Mouse (Mus musculus): ENCODE results near the gene Pdgfa. TPM values are rescaled to one million over a fixed set of nuclear protein-coding genes. Genes with fewer than 3 reads are reported as not detected.

The Pdgfa gene
- 56.4 TPM for polyA plus RNA-seq (2012; fragmentation: generic; extraction: Trizol)
- long read RNA-seq, experiment 1, transcript Pdgfa-204 (7 exons, 1,287 nt), result minor isoform, 13 of 80 reads
- long read RNA-seq, experiment 1, transcript Pdgfa-202 (6 exons, 2,060 nt), result major isoform, 35 of 80 reads
- long read RNA-seq, experiment 1, partial matches to known transcripts, result 16 of 80 reads
- long read RNA-seq, experiment 1, other reads (novel, unspliced or antisense), result 15 of 80 reads
- long read RNA-seq, experiment 2, transcript Pdgfa-204 (7 exons, 1,287 nt), result minor isoform, 7 of 43 reads
- long read RNA-seq, experiment 2, transcript Pdgfa-202 (6 exons, 2,060 nt), result major isoform, 26 of 43 reads
- long read RNA-seq, experiment 2, partial matches to known transcripts, result 3 of 43 reads
- long read RNA-seq, experiment 2, other reads (novel, unspliced or antisense), result 7 of 43 reads

DNA sequence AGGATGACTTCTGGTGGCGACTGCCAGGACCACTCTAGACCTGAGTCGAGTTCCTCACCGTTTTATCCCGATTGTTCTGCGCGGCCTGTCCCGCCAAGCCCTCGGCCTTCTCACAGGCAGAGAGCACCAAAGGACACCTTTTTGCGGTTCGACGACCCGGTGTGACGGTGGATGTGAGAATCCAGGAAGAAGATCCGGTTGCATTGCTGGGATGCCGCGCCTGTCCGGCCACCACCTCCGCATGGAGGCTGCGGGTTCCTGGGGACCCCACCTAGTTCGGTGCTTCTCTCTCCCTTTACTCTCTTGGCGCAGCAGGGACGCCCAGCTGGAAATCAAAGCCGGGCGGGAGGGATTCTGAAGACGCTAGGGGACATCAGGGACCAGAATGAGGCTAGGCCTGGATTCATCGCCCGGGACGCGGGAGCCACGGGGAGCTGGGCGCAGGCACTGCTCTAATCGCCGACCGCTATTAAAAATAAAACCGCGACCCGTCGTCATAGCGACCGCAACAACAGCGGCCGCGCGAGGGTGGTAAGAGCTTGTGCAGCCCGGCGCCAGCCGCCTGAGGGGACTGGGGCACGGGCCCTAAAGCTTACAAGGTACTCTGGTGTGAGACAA is at the start of gene Pdgfa:
TSS of gene Pdgfa (minus strand) at position 200 of the 618 bp plus-strand sequence.
- Histone ChIP-seq H3K36me3 (ENCODE audit: control insufficient read depth, insufficient read depth) (no peaks in the 10 kb centered on the region), H3K79me3 (ENCODE audit: low read depth) (peaks cover 17% of the 10 kb centered on the region), H3K79me2 (ENCODE audit: control insufficient read depth, insufficient read depth) (peaks cover 31% of the 10 kb centered on the region), H3ac (ENCODE audit: control insufficient read depth, insufficient read length, low read depth) (peak within 1 kb of the TSS; percentile 14), H3K27me3 (ENCODE audit: control insufficient read depth, insufficient read depth, insufficient read length) (no peaks in the 10 kb centered on the region), H3K4me3 (ENCODE audit: insufficient read depth, poor library complexity, severe bottlenecking) (no peak within 1 kb of the TSS)
- no peak for TF ChIP-seq MYOD1 (IDR thresholded peaks at IDR 0.05; ENCODE audit: control insufficient read depth, insufficient read length, low read depth)
- no peak for TF ChIP-seq CTCF (IDR thresholded peaks at IDR 0.05; ENCODE audit: control insufficient read depth, insufficient read depth, insufficient read length)
- no peak for TF ChIP-seq FOSL1 (IDR thresholded peaks at IDR 0.05; ENCODE audit: insufficient read depth, low read length, poor library complexity, severe bottlenecking)
- TF ChIP-seq MYOG (IDR thresholded peaks at IDR 0.05; ENCODE audit: control insufficient read depth, extremely low read depth, insufficient read length), result no peak
- TF ChIP-seq CEBPB (IDR thresholded peaks at IDR 0.05; ENCODE audit: low read depth), result no peak
- no peak for TF ChIP-seq MAX (IDR thresholded peaks at IDR 0.05)
- no peak for TF ChIP-seq USF1 (IDR thresholded peaks at IDR 0.05; ENCODE audit: low read depth)

DNA sequence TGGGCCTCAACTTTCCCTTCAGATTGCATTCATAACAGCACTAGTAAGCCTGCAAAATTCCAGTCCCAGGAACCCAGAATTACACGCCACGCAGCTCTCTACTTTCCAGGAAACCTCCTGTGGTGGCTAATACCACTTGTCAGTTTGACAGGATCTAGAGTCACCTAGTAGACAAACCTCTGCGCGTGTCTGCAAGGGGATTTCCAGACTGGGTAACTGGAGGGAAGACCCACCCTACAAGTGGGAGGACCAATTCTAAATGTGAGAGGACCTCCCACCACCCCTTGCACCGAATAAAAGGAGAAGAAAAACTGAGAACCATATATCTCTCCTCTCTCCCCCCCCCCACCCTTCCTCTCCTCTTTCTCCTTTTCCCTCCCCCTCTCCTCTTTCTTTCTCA is 49.5 kb upstream of the Pdgfa start:
- TF ChIP-seq USF1 (IDR thresholded peaks at IDR 0.05; ENCODE audit: low read depth), result no peak
- no peak for TF ChIP-seq CTCF (IDR thresholded peaks at IDR 0.05; ENCODE audit: control insufficient read depth, insufficient read depth, insufficient read length)
- no peak for TF ChIP-seq MAX (IDR thresholded peaks at IDR 0.05)
- no peak for TF ChIP-seq MYOD1 (IDR thresholded peaks at IDR 0.05; ENCODE audit: control insufficient read depth, insufficient read length, low read depth)
- no peak for TF ChIP-seq CEBPB (IDR thresholded peaks at IDR 0.05; ENCODE audit: low read depth)
- TF ChIP-seq MYOG (IDR thresholded peaks at IDR 0.05; ENCODE audit: control insufficient read depth, extremely low read depth, insufficient read length), result no peak
- TF ChIP-seq FOSL1 (IDR thresholded peaks at IDR 0.05; ENCODE audit: insufficient read depth, low read length, poor library complexity, severe bottlenecking), result no peak

DNA sequence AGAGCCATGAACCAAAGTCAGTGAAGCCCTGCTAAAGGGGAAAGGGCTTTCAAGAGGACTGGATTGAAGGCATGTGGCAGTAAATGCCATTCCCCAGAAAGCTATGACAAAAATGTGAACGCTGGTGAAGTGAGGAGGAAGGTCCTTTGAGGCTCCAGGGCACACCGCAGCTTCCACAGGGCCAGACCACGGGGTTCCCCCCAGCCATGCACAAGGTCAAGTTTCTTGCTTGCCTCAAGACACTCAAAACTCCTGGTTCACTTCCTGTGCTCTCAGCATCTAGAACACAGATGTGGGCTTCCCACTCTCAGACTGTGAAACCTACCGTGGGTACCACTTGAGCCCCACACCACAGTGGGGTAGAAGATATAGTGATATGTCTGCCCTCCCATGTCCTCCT is 46.4 kb upstream of the Pdgfa start:
- Histone ChIP-seq H3K27me3 (ENCODE audit: control insufficient read depth, insufficient read depth, insufficient read length) (no peaks in the 10 kb centered on the region), H3K36me3 (ENCODE audit: control insufficient read depth, insufficient read depth) (no peaks in the 10 kb centered on the region), H3K79me2 (ENCODE audit: control insufficient read depth, insufficient read depth) (no peaks in the 10 kb centered on the region), H3ac (ENCODE audit: control insufficient read depth, insufficient read length, low read depth) (no peak overlapping the region), H3K4me3 (ENCODE audit: insufficient read depth, poor library complexity, severe bottlenecking) (no peak overlapping the region), H3K79me3 (ENCODE audit: low read depth) (no peaks in the 10 kb centered on the region)
- no peak for TF ChIP-seq MAX (IDR thresholded peaks at IDR 0.05)
- TF ChIP-seq MYOD1 (IDR thresholded peaks at IDR 0.05; ENCODE audit: control insufficient read depth, insufficient read length, low read depth), result no peak
- no peak for TF ChIP-seq FOSL1 (IDR thresholded peaks at IDR 0.05; ENCODE audit: insufficient read depth, low read length, poor library complexity, severe bottlenecking)
- no peak for TF ChIP-seq MYOG (IDR thresholded peaks at IDR 0.05; ENCODE audit: control insufficient read depth, extremely low read depth, insufficient read length)
- no peak for TF ChIP-seq USF1 (IDR thresholded peaks at IDR 0.05; ENCODE audit: low read depth)
- TF ChIP-seq CTCF (IDR thresholded peaks at IDR 0.05; ENCODE audit: control insufficient read depth, insufficient read depth, insufficient read length), result no peak
- TF ChIP-seq CEBPB (IDR thresholded peaks at IDR 0.05; ENCODE audit: low read depth), result no peak

More for the DNA sequence above, 49.5 kb upstream of the Pdgfa start:
- Histone ChIP-seq H3ac (ENCODE audit: control insufficient read depth, insufficient read length, low read depth) (no peak overlapping the region), H3K79me3 (ENCODE audit: low read depth) (no peaks in the 10 kb centered on the region), H3K4me3 (ENCODE audit: insufficient read depth, poor library complexity, severe bottlenecking) (no peak overlapping the region), H3K79me2 (ENCODE audit: control insufficient read depth, insufficient read depth) (no peaks in the 10 kb centered on the region), H3K27me3 (ENCODE audit: control insufficient read depth, insufficient read depth, insufficient read length) (no peaks in the 10 kb centered on the region), H3K36me3 (ENCODE audit: control insufficient read depth, insufficient read depth) (no peaks in the 10 kb centered on the region)

DNA sequence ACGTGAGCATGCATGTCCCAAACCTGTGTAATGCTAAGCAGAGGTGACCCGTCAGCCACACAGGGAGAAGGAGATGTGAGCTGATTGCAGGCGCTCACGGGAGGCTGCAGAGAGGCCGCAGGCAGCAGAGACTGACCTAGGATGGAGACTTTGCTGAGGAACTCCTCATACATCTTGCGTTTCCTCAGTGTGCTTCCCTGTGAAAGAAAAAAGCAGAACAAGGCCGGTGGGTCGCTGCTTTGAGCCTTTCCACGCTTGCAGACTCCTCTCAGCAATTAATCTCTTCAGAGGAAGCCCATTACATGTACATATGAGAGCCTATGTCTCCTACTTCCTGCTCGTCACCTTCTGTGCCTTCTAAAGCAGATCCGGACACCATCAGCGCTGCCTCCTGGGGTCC is 45.1 kb upstream of the Pdgfa start:
- H3K4me3 ChIP-seq (ENCODE audit: insufficient read depth, poor library complexity, severe bottlenecking), result no peak overlapping the region
- H3K79me3 ChIP-seq (ENCODE audit: low read depth), result no peaks in the 10 kb centered on the region
- no peaks in the 10 kb centered on the region for H3K79me2 ChIP-seq (ENCODE audit: control insufficient read depth, insufficient read depth)
- TF ChIP-seq MYOG (IDR thresholded peaks at IDR 0.05; ENCODE audit: control insufficient read depth, extremely low read depth, insufficient read length) (no peak), FOSL1 (IDR thresholded peaks at IDR 0.05; ENCODE audit: insufficient read depth, low read length, poor library complexity, severe bottlenecking) (no peak), CTCF (IDR thresholded peaks at IDR 0.05; ENCODE audit: control insufficient read depth, insufficient read depth, insufficient read length) (no peak), CEBPB (IDR thresholded peaks at IDR 0.05; ENCODE audit: low read depth) (no peak), MAX (IDR thresholded peaks at IDR 0.05) (no peak), MYOD1 (IDR thresholded peaks at IDR 0.05; ENCODE audit: control insufficient read depth, insufficient read length, low read depth) (no peak), USF1 (IDR thresholded peaks at IDR 0.05; ENCODE audit: low read depth) (no peak)
- no peak overlapping the region for H3ac ChIP-seq (ENCODE audit: control insufficient read depth, insufficient read length, low read depth)
- H3K27me3 ChIP-seq (ENCODE audit: control insufficient read depth, insufficient read depth, insufficient read length), result no peaks in the 10 kb centered on the region
- H3K36me3 ChIP-seq (ENCODE audit: control insufficient read depth, insufficient read depth), result no peaks in the 10 kb centered on the region

DNA sequence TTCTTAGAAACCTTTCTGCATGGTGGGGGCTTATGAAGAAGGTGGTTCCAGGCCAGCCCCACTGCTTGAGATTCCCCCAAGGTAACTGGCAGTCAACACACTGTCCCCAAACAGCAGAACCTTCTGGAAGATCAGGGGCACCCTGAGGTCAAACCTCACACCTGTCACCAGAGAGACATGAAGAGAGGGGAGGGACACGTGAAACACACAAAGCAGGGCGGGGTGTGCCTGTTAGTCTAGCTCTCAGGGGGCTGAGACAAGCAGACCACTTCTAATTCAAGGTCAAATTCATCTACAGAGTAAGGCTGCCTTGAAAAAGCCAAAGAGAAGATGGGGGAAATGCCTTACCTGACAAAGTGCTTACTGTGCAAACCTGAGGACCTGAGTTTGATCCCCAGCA is 38.0 kb upstream of the Pdgfa start:
- no peak overlapping the region for H3ac ChIP-seq (ENCODE audit: control insufficient read depth, insufficient read length, low read depth)
- H3K79me2 ChIP-seq (ENCODE audit: control insufficient read depth, insufficient read depth), result no peaks in the 10 kb centered on the region
- TF ChIP-seq MYOG (IDR thresholded peaks at IDR 0.05; ENCODE audit: control insufficient read depth, extremely low read depth, insufficient read length) (no peak), MAX (IDR thresholded peaks at IDR 0.05) (no peak), CTCF (IDR thresholded peaks at IDR 0.05; ENCODE audit: control insufficient read depth, insufficient read depth, insufficient read length) (no peak), MYOD1 (IDR thresholded peaks at IDR 0.05; ENCODE audit: control insufficient read depth, insufficient read length, low read depth) (no peak), FOSL1 (IDR thresholded peaks at IDR 0.05; ENCODE audit: insufficient read depth, low read length, poor library complexity, severe bottlenecking) (no peak), USF1 (IDR thresholded peaks at IDR 0.05; ENCODE audit: low read depth) (no peak), CEBPB (IDR thresholded peaks at IDR 0.05; ENCODE audit: low read depth) (no peak)

More for the DNA sequence above, 38.0 kb upstream of the Pdgfa start:
- Histone ChIP-seq H3K27me3 (ENCODE audit: control insufficient read depth, insufficient read depth, insufficient read length) (no peaks in the 10 kb centered on the region), H3K36me3 (ENCODE audit: control insufficient read depth, insufficient read depth) (no peaks in the 10 kb centered on the region), H3K4me3 (ENCODE audit: insufficient read depth, poor library complexity, severe bottlenecking) (no peak overlapping the region), H3K79me3 (ENCODE audit: low read depth) (no peaks in the 10 kb centered on the region)

Data from C2C12 (cell line).